Mouse (Mus musculus) lung, postnatal 36 days (tissue): ENCODE data around the gene Olfr141.

Experiments
- DNase-seq: peaks from one replicate; pipeline ENCODE4 v3.0.0; 2022; ENCODE audit warnings: mixed read lengths

The Olfr141 gene

DNA sequence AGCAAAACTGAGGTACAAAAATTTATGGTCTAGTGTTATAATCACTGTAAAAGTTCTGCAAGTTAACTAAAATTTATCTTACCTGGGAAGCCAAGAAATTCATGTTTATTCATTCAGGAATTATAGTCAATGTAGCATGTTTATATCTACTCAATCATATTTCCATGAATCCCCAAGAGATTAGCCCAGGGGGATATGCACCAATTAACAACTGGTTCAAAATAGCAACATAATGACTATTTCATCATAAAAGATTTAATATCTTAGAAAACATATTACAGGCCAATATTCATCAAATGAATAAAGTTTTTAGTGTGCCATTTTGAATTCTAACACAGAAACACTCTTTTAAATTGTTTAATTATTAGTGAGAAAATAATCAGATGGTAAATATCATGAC lies at the start of gene Olfr141:
TSS of gene Olfr141 (minus strand) at position 101 of the 400 bp plus-strand sequence.
- no peak for DNase-seq

GRCm38 (mm10) chr2:86851596-86851995 lies 41.8 kb upstream of the Olfr141 start, which contains the start of gene Olfr1095:
Gene Olfr1095, minus strand, starts transcription at chr2:86851696.
- DNase-seq, result no peak

- DNase-seq, result no peak
Observed at GRCm38 (mm10) chr2:86824363-86824762, 14.5 kb upstream of the Olfr141 start, which contains the start of gene Olfr1094. Gene Olfr1094, plus strand, starts transcription at chr2:86824663.

- no peak for DNase-seq
Observed at GRCm38 (mm10) chr2:86782179-86782578, 27.6 kb downstream of the Olfr141 start, which contains the start of gene Olfr1093. Gene Olfr1093, plus strand, starts transcription at chr2:86782479.

- DNase-seq, result no peak
Observed at GRCm38 (mm10) chr2:86761050-86761449, 48.8 kb downstream of the Olfr141 start.

DNA sequence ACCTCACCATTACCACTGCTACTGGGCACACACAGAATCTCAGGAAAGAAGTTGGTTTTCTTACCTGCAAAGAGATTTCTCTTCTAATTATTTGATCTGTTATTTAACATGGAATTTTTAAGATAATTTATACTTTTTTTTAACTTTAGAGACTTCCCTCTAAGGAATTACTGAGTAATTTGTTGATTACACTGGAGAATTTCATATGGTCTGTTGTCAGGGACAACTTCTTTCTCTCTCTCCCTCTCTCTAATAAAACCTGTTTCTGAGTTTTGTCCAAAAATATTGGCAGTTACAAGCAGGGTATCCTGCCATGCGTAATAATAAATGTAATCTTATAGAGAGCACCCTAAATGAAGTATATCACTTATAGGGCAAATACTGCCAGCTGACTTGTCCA lies 50.9 kb downstream of the Olfr141 start, which contains the start of gene Olfr1090:
TSS of gene Olfr1090 (minus strand) at position 101 of the 400 bp plus-strand sequence.
- DNase-seq, result no peak
